Mouse (Mus musculus) adipose tissue, adult 10 weeks (tissue): ENCODE data around the gene Stx7. TPM values are rescaled to one million over a fixed set of nuclear protein-coding genes. Genes with fewer than 3 reads are reported as not detected.

Source experiments
- polyA plus RNA-seq: library from polyadenylated mRNA; stranded (reverse); fragments of 350-450 nt; fragmentation: Illumina TruSeq; extraction: RNeasy Lipid Tissue Mini Kit (QIAGEN cat#74804); gene quantifications from one replicate; pipeline ENCODE4 v1.2.3, GENCODE M21; 2014; ENCODE audit warnings: low read depth, low replicate concordance

Gene Stx7
- polyA plus RNA-seq, result 106 TPM

GRCm38 (mm10) chr10:24149135-24149781 is at the start of gene Stx7:
Gene Stx7, plus strand, starts transcription at chr10:24149302.

DNA sequence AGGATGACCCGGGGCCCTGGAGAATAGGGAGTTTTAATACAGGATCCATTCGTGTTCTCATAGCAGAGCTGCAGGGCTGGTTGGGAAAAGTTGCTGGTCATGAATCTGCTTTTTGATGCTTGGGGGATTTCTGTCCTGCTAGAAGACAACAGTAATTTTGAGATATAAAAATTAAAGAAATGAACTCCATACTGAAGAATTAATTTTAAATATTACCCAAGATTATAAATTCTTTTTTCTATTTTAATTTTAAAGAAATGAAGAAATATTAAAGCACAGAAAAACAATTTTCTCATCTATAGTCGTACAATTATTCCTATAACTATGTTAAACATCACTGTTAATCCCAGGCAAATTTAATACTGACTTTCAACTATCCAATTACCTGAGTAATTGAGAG is 47.3 kb upstream of the Stx7 start, which contains the start of gene Taar8c:
Gene Taar8c (minus strand): TSS at position 101 of the 400 bp plus-strand sequence.

DNA sequence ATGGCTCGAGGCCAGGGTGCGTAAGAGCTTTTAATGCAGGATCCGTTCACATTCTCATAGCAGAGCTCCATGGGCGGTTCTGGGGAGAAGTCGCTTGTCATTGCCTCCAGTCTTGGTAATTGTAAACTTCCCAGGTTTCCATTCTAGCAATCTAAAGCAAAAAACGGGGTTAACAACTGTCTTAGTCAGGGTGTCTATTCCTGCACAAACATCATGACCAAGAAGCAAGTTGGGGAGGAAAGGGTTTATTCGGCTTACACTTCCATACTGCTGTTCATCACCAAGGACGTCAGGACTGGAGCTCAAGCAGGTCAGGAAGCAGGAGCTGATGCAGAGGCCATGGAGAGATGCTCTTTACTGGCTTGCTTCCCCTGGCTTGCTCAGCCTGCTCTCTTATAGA is 39.7 kb upstream of the Stx7 start, which contains the start of gene Taar9:
Gene Taar9 (minus strand): TSS at position 101 of the 400 bp plus-strand sequence.

DNA sequence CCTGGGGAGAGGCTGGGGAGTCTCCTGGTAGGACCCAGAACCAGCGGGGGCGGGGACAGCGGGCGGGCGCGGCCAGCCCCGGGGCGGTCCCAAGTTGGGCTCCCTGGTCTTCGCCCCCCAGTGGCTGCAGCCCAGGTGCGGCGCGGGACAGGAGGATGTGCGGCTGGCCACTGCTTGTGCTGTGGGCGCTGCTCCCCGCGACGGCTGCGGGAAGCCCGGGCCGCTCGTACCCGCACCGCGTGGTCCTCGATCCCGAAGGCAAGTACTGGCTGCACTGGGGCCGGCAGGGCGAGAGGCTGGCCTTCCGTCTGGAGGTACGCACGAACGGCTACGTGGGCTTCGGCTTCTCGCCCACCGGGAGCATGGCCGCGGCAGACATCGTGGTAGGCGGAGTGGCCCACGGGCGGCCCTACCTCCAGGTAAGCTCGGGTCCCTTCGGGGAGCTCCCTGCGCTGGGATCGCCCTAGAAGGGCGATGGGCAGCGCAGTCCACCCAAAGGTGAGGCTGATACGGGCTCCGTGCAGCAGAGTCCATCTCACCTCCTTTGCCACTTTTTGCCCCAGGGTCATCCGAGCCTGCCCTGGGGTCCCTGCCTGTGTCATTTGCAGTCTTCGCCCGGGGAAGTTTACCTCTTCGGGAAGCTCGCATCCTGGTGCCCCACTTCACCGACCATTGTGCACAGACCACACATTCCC is 74.5 kb downstream of the Stx7 start, which contains the start of gene Moxd1:
Gene Moxd1 (plus strand): TSS at position 69 of the 695 bp plus-strand sequence.

Other genes starting within 250 kb of the Stx7 start
- not detected for gene Taar1, start 228.9 kb upstream of the Stx7 start, polyA plus RNA-seq
- gene Taar2, start 210.7 kb upstream of the Stx7 start, polyA plus RNA-seq, result not detected
- gene Taar3, start 199.7 kb upstream of the Stx7 start, polyA plus RNA-seq, result not detected
- not detected for gene Taar4, start 188.8 kb upstream of the Stx7 start, polyA plus RNA-seq
- gene Taar5, start 178.6 kb upstream of the Stx7 start, polyA plus RNA-seq, result not detected
- not detected for gene Taar6, start 163.7 kb upstream of the Stx7 start, polyA plus RNA-seq
- not detected for gene Taar7a, start 155.8 kb upstream of the Stx7 start, polyA plus RNA-seq
- gene Taar7b, start 149.4 kb upstream of the Stx7 start, polyA plus RNA-seq, result not detected
- not detected for gene Taar7d, start 122.1 kb upstream of the Stx7 start, polyA plus RNA-seq
- not detected for gene Taar7e, start 111.7 kb upstream of the Stx7 start, polyA plus RNA-seq
- gene Taar7f, start 99.8 kb upstream of the Stx7 start, polyA plus RNA-seq, result not detected
- gene Taar8a, start 72.8 kb upstream of the Stx7 start, polyA plus RNA-seq, result not detected
- not detected for gene Taar8b, start 57.0 kb upstream of the Stx7 start, polyA plus RNA-seq
- not detected for gene Taar8c, start 47.4 kb upstream of the Stx7 start, polyA plus RNA-seq
- not detected for gene Taar9, start 39.8 kb upstream of the Stx7 start, polyA plus RNA-seq
- gene Moxd1, start 74.2 kb downstream of the Stx7 start, polyA plus RNA-seq, result 3.6 TPM